Mouse (Mus musculus) thymus, adult 2 months (tissue): ENCODE measurements around the gene Depp1. TPM values are rescaled to one million over a fixed set of nuclear protein-coding genes. Genes with fewer than 3 reads are reported as not detected.
"Not testable (repeated sequence)": the region's sequence is repeated elsewhere in the genome, so short reads cannot be mapped to it uniquely, and the experiment has no call there.

Source experiments
- DNase-seq: peaks from one replicate; pipeline ENCODE4 v3.0.0; 2021
- H3K27ac ChIP-seq: fragments of 200-500 bp; 2 replicates; pipeline ENCODE4 v1.5.1; 2012; ENCODE audit warnings: low read length, control low read depth; ENCODE audit not compliant: control insufficient read depth, insufficient read depth
- H3K27me3 ChIP-seq: fragments of 200-500 bp; 2 replicates; pipeline ENCODE4 v1.6.1; 2012; ENCODE audit warnings: mild to moderate bottlenecking, low read length, moderate library complexity, mixed read lengths; ENCODE audit not compliant: control insufficient read depth, insufficient read depth
- H3K36me3 ChIP-seq: fragments of 200-500 bp; 2 replicates; pipeline ENCODE4 v1.6.1; 2012; ENCODE audit warnings: mild to moderate bottlenecking, low read length, moderate library complexity; ENCODE audit not compliant: control insufficient read depth, insufficient read depth
- H3K4me1 ChIP-seq: fragments of 200-500 bp; replicated peaks from 2 replicates; pipeline ENCODE4 v1.6.1; 2012; ENCODE audit warnings: low read length; ENCODE audit not compliant: control insufficient read depth, insufficient read depth
- H3K4me3 ChIP-seq: fragments of 200-500 bp; 2 replicates; pipeline ENCODE4 v1.5.1; 2012; ENCODE audit warnings: mild to moderate bottlenecking, low read length, control low read depth, moderate library complexity; ENCODE audit not compliant: control insufficient read depth, insufficient read depth
- CTCF ChIP-seq: fragments of 200-500 bp; IDR thresholded peaks from 2 replicates; pipeline ENCODE4 v1.5.1; 2012; ENCODE audit warnings: mild to moderate bottlenecking, control low read depth, low read length, moderate library complexity, borderline replicate concordance; ENCODE audit not compliant: control insufficient read depth, poor library complexity, insufficient read depth; ENCODE audit errors: extremely low read depth
- POLR2A ChIP-seq: fragments of 200-500 bp; IDR thresholded peaks from 2 replicates; pipeline ENCODE4 v1.6.1; 2012; ENCODE audit warnings: mild to moderate bottlenecking, low read length, control low read depth, moderate library complexity; ENCODE audit not compliant: control insufficient read depth, poor library complexity, insufficient read depth; ENCODE audit errors: extremely low read depth
- WGBS: fragments of 180-500 bp; shearing (Covaris S2); methylation state at CpG from one replicate; pipeline ENCODE4 v1.1.7; 2018; 5-methylcytosine and 5-hydroxymethylcytosine counted together
- polyA plus RNA-seq: library from polyadenylated mRNA; depleted of rRNA; stranded (reverse); fragments of >200 nt; gene quantifications from 2 replicates; pipeline ENCODE4 v1.2.3, GENCODE M21; 2012; rRNA removed

The Depp1 gene
- polyA plus RNA-seq, result 5.9 and 6.5 TPM in 2 replicates

DNA sequence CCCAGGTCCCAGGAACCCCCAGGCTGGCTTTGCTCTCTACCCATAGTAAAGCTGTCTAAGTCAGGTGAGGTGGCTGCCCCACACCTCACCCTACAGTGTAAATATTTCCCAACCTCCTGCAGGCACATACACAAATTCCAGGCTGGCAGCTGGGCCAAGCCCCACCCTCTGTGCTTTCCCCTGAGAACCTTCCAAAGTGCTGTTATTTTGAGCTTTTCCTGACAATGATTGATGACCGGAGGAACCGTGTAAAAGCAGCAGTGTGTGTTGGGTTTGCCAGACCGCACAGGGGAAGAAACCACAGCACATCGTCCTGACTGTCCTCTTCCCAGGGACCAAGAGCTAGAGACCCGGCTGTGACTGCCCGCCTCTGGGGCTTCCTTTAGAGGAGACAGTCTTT lies at the start of gene Depp1:
TSS of gene Depp1 (plus strand) at position 204 of the 400 bp plus-strand sequence.
- Histone ChIP-seq H3K27ac (no peak within 1 kb of the TSS), H3K4me3 (no peak within 1 kb of the TSS), H3K4me1 (no peaks in the 10 kb centered on the region), H3K27me3 (no peaks in the 10 kb centered on the region; the same call in 1 of the 2 replicates), H3K36me3 (no peaks in the 10 kb centered on the region)
- no peak for DNase-seq
- TF ChIP-seq POLR2A (no peak), CTCF (no peak)
- 14% methylated on average over 6 of the region's 6 CpGs for WGBS

DNA sequence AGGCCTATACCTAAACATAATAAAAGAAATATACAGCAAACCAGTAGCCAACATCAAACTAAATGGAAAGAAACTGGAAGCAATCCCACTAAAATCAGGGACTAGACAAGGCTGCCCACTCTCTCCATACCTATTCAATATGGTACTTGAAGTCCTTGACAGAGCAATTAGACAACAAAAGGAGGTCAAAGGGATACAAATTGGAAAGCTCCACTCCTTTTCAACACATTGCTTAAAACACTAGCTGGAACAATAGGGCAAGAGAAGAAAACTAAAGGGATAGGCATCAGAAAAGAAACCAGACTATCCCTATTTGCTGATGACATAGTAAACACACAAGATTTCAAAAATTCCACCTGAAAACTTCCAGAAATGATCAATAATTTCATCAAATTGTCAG lies 49.4 kb upstream of the Depp1 start:
- not testable (repeated sequence) for H3K4me3 ChIP-seq, H3K27ac ChIP-seq, DNase-seq, H3K36me3 ChIP-seq, H3K27me3 ChIP-seq, H3K4me1 ChIP-seq

DNA sequence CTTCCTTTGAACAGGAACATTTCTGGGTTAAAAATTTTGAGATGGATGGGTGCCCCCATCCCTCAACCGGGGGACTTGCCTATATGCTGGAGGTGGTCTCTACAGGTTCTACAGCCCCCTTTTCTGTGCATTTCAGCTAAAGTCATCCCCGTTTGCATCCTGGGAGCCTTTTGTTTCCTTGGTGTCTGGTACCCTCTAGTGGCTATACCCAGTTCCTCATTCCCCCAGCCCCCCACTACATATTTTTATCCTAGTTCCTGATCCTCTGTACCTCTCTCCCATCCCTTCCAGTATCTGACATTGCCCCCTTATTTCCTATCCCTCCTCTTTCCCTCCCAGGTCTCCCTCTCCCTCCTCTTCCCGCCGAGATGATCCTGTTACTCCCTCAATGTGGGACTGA lies 43.2 kb upstream of the Depp1 start:
- DNase-seq, result no peak
- no peak overlapping the region for H3K4me3 ChIP-seq
- no peaks in the 10 kb centered on the region for H3K4me1 ChIP-seq
- WGBS, result 42% methylated on average over 4 of the region's 4 CpGs
- H3K36me3 ChIP-seq, result no peaks in the 10 kb centered on the region
- TF ChIP-seq POLR2A (no peak), CTCF (no peak)
- H3K27me3 ChIP-seq, result no peaks in the 10 kb centered on the region
- no peak overlapping the region for H3K27ac ChIP-seq

DNA sequence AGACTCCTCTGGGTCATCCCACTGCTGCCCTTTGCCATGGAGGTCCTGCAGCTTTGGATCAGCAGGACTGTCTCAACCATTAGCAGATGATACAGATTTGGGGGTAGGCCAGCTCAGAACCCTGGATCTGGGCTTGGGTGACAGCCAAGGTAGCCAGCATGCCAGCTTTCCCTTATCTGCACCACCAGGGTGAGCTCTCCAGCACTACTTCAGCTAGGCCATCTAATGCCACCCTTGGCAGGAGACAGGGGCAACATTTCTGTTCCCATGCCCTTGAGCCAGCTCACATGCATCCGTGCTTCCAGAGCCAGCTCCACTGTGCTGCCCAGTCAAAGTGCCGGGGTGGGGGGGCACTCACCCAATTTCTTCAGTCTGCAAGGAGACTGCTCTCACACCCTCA lies 34.7 kb upstream of the Depp1 start:
- WGBS, result 95% methylated on average over 2 of the region's 2 CpGs
- no peaks in the 10 kb centered on the region for H3K36me3 ChIP-seq
- no peak overlapping the region for H3K4me3 ChIP-seq
- no peak for TF ChIP-seq POLR2A
- no peak for TF ChIP-seq CTCF
- H3K27me3 ChIP-seq, result no peaks in the 10 kb centered on the region
- H3K4me1 ChIP-seq, result no peaks in the 10 kb centered on the region
- DNase-seq, result no peak
- no peak overlapping the region for H3K27ac ChIP-seq

DNA sequence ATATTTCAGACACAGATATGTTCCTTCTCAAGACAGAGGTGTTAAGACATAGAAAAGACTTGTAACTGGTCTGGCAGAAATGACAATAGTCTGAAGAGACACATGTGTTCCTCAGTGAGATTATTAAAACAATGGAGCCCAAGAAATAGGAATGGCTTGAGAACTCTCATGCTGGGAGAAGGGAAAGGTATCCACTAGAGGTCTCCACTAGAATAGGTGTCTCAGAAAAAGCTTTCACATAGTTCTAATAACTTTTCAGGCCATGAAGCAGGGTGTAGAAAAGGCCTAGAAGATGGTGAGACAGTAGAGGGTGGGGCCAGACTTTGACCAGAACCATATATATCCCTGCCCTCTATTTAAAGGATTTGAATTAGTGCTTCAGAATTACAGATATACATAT lies 32.3 kb upstream of the Depp1 start:
- H3K27ac ChIP-seq, result no peak overlapping the region
- H3K4me3 ChIP-seq, result no peak overlapping the region
- H3K4me1 ChIP-seq, result peaks cover 6% of the 10 kb centered on the region; the same call in 1 of the 2 replicates
- no peak for DNase-seq
- no peaks in the 10 kb centered on the region for H3K36me3 ChIP-seq
- TF ChIP-seq CTCF (no peak), POLR2A (no peak)
- no peaks in the 10 kb centered on the region for H3K27me3 ChIP-seq

DNA sequence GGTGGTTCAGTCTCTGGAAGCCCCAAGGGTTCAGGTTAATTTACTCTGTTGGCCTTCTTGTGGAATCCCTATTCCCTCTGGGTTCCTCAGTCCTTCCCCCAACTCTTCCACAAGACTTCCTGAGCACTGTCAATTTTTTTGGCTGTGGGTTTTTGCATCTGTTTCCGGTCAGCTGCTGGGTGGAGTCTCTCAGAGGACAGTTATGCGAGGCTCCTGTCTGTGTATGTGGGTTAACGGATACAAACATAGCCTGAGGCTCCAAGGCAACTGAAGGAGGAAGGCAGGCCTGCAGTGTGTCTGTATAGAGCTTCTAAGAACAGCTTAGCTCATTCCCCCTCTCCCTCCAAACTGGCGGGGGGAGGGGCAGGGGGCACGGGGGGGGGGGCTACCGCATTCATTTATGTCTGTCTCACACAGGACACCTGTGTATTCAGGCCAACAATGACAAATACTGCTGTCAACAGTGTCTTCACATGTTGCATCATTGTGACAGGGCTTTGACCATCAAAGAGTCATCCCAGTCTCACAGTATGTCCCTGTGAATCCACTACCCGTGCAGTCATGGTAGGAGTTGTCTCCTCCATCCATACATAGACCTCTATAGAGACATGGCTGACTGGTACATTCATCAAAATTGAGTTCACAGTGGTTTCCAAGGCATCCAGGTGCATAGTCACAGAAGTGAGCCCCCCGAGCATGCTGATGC lies 28.9 kb upstream of the Depp1 start:
- WGBS, result 28% methylated on average over 8 of the region's 8 CpGs
- Histone ChIP-seq H3K27me3 (no peaks in the 10 kb centered on the region), H3K4me1 (peaks cover 6% of the 10 kb centered on the region; the same call in 1 of the 2 replicates), H3K4me3 (no peak overlapping the region), H3K36me3 (peaks cover 3% of the 10 kb centered on the region; the same call in 1 of the 2 replicates), H3K27ac (no peak overlapping the region)
- DNase-seq, result no peak
- no peak for TF ChIP-seq CTCF
- TF ChIP-seq POLR2A, result no peak

DNA sequence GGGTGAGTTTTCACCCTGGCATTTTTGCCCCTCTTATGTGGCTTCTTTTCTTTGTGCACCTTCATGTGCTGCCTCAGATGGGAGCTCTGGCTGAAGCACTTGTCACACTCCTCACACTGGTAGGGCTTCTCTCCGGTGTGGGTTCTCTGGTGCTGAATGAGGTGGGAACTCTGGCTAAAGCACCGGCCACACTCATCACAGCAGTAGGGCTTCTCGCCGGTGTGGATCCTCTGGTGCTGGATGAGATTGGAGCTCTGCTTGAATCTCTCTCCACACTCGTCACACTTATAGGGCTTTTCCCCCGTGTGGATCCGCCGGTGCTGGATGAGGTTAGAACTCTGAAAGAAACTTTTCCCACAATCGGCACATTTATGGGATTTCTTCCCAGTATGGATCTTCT lies 24.0 kb upstream of the Depp1 start:
- WGBS, result 98% methylated on average over 9 of the region's 9 CpGs
- not testable (repeated sequence) for DNase-seq, H3K36me3 ChIP-seq, H3K4me3 ChIP-seq, H3K27me3 ChIP-seq, H3K27ac ChIP-seq
- peaks cover 18% of the 10 kb centered on the region for H3K4me1 ChIP-seq
